ENCODE assay signal across 8 mouse cellular contexts in the genomic region with DNA sequence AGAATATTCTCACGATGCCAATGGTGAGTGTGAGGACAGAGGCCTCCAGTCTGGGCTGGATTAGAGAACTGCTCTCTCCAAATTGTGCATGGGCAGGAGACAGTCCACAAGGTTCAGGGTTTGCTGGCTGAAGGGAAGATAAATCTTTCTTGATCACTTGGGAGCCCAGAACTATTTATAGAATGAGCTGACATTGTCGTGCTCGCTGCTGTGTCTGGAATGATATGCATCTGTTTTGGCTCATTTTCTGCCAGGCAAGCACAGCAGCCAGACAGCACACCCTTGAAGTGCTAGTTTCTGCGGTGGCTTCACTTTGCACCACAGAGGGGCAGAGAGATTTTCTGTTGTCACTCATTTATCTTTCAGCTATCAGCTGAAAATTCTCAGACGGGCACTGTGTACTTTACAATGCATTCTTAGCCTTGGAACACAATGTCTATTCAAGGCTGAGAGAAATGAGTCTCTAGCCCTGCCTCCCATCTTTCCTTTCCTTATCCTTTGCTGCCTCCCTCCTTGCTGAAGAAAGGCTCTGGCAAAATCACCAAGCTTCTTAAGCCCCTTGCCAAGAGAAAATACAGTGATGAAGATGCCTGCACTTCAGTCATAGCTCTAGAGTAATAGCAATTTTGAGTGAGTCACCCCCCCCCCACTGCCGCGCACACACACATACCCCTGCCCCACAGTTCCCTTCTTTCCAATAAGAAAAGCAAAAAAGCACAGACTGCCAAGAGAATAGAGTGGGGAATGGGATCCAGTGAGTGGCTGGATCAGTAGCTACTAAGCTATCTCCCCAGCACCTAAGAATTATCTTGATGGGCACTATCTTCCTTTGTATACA.
A peak's percentile ranks its signal among the peaks of the same experiment; 100 is the strongest.
DNase-seq lines count a peak whose midpoint lies in the region; ATAC-seq lines count a peak whose summit lies in the region.

No protein-coding gene starts in this region.

- H3K9ac ChIP-seq in heart, embryonic 14.5 days (ENCODE audit: low read length), result 0 out of 2 replicates have a peak overlapping the region, but pooled peaks have one; percentile 21

- no peaks in the 10 kb centered on the region for H3K36me3 ChIP-seq in heart, embryonic 14.5 days (ENCODE audit: control insufficient read depth, insufficient read depth, low read length)

- peaks cover 18 to 35% of the 10 kb centered on the region in 2 experiments for H3K4me1 ChIP-seq in heart, embryonic 14.5 days (ENCODE audit: control insufficient read depth in 2 of 2, insufficient read depth in 2 of 2, low read length in 2 of 2)

- H3K4me2 ChIP-seq in heart, embryonic 14.5 days (ENCODE audit: low read length), result peak overlapping the region; percentile 40

- peak overlapping the region; percentile 91 to 92 for H3K27ac ChIP-seq in heart, embryonic 14.5 days (replicated peaks in 1 of 2; ENCODE audit: control insufficient read depth in 1 of 2, insufficient read depth in 1 of 2, low read depth in 2 of 2, low read length in 2 of 2)

- H3K4me3 ChIP-seq in heart, embryonic 14.5 days (ENCODE audit: control insufficient read depth in 1 of 2, insufficient read depth in 1 of 2, low read depth in 1 of 2, low read length in 2 of 2), result no peak overlapping the region

- no peaks in the 10 kb centered on the region for H3K9me3 ChIP-seq in heart, embryonic 14.5 days (ENCODE audit: control insufficient read depth, low read length)

- WGBS in heart, embryonic 14.5 days, result 22% methylated on average over 7 of the region's 7 CpGs

- ATAC-seq in heart, embryonic 14.5 days (ENCODE audit: insufficient number of reproducible peaks, insufficient read depth, low FRiP score, low read depth), result peak; percentile 43; the same call in 1 of the 2 replicates

- intact Hi-C loops in gastrocnemius, postnatal 36 days (cut with DNase I), result no loop called here

- H3K27me3 ChIP-seq in heart, embryonic 14.5 days (ENCODE audit: control insufficient read depth, insufficient read depth, low read length), result no peaks in the 10 kb centered on the region

- DNase-seq in gastrocnemius, adult 18-20 months (ENCODE audit: low spot score), result peak; percentile 40
- DNase-seq in gastrocnemius, postnatal 36 days, result no peak
- peak; percentile 33 for DNase-seq in adrenal gland, postnatal 14 days
- peak; percentile 28 for DNase-seq in lung, postnatal 36 days
- no peak for DNase-seq in urinary bladder, postnatal 10 days (ENCODE audit: low spot score)
- no peak for DNase-seq in urinary bladder, adult 2 months (ENCODE audit: low spot score)
- DNase-seq in cerebellum, adult 8-10 months, result no peak

Comparison
In these comparisons a context has a peak if more than half of its experiments do, and no peak if none do; other contexts are left out.
1. DNase-seq: peak in gastrocnemius, adult 18-20 months (single experiment), adrenal gland, postnatal 14 days (single experiment) and lung, postnatal 36 days (single experiment); none in gastrocnemius, postnatal 36 days (0 of 2), urinary bladder, postnatal 10 days (single experiment), urinary bladder, adult 2 months (single experiment) and cerebellum, adult 8-10 months (single experiment).